Mouse (Mus musculus): ENCODE results near the gene Dynll2.

DNA sequence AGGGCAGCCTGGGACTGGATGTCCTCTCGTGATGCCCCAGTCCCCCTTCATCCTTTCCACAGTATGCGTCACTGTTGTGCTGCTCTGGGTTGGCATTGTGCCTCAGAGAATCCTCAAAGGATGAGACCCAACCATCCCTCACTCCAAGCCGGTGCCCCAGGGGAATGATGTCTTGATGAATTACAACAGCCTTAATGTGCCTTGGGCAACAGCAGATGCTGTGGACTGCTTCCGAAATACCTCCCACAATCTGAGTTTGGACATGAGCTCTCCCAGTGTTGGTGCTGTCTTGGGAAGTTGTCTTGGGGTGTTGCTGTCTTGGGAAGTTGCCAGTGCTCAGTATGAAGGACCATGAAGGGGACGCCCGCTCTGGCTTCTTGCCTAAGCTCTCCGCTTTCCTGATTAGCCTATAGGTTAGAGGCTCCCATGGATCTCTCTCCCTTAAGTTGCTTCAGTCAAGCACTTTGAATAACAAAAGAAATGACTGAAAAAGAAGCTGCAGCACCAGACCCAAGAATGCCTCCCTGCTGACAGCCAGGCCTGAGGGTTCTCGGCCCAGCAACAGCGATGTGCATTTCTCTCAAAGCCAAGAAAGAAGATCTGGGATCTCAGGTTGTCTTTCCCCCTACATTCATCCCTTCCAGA is 40.2 kb upstream of the Dynll2 start:
- TF ChIP-seq POLR2A (IDR thresholded peaks at IDR 0.05; ENCODE audit: borderline replicate concordance, extremely low read depth, low read depth, low read length) = no peak
- no peak for TF ChIP-seq CTCF (IDR thresholded peaks at IDR 0.05; ENCODE audit: insufficient read depth, low read length)

All from lung, adult 2 months (tissue).